Mouse (Mus musculus): ENCODE measurements around the gene Cd300lg. TPM values are rescaled to one million over a fixed set of nuclear protein-coding genes. Genes with fewer than 3 reads are reported as not detected.

The Cd300lg gene
- 10 to 100 TPM; 32.8 to 33.4 TPM for total RNA-seq (2023)

GRCm38 (mm10) chr11:102041350-102041949, at the start of gene Cd300lg:
TSS of gene Cd300lg (plus strand) at chr11:102041509.

GRCm38 (mm10) chr11:102028087-102028816, 13.1 kb upstream of the Cd300lg start, which contains the start of gene Mpp3:
TSS of gene Mpp3 (minus strand) at chr11:102028461.

DNA sequence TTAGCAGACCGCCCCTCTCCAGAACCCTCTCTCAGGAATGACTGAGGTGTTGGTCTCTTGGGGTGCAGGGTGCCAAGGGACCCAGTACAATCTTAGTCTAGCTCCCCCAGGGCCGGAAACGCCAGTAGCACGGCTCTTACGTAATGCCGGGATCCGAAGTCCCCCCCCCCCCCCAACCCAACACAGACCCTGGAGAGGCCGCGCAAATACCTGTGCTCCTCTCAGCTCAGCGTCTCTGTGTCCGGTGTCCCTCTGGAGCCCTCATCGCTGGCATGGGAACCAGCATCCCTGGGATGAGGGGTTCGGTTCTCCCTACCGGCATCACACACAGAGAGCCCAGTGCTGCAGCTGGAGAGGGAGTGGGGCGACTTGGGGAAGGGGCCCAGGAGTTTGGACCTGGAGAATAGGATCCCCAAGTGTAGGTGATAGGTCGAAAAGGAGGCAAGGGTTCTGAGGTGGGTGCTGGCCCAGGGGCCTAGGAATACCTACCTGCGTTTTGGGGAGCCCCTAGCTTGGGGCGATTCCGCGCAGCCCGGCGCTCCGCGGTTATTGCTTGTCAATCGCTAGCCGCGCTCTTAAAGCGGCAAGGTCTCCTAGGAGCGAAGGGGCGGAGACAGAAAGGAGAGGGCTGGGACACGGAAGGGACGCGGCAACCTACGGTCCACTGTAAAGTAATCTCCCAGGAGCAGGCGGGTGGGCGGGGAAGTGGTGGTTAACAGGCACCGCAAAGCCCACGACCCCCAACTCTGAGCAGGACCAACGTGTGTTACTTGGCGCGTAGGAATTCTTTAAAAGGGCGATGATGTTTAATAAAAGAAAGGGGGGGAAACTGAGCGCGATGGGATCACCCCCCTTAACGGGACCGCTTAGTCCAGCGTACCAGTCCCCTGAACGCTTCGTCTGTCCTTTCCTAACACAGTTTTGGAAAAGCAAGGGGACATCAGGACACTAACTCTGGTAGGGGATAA, 46.9 kb downstream of the Cd300lg start, which contains the start of gene Mpp2:
Gene Mpp2 (minus strand): TSS at position 585 of the 968 bp plus-strand sequence.

DNA sequence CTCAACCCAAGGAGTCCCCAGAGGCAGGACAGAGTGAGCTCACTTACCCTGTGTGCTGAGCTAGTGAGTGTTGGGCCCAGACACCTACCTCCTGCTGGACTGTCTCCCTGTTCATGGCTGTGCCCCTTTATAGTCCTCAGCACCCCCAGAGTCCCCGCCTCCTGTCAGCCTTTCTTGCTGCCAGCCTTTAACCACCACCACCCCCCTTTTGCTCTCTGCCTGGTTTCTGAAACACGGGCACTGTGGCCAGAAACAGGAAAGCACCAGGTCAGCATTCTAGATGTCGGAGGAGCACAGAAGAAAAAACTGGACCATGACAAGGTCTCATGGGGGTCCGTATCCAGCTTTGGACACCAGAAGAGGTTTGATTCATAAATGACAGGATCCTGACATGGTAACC, 59.9 kb downstream of the Cd300lg start, which contains the start of gene Ppy:
Gene Ppy (minus strand): TSS at position 101 of the 400 bp plus-strand sequence.

Other genes with a start within 250 kb of the Cd300lg start
- under 1 TPM; 0.21 to 0.55 TPM for gene Meox1, start 147.1 kb upstream of the Cd300lg start, total RNA-seq (2023)
- gene Sost, start 74.5 kb upstream of the Cd300lg start, total RNA-seq (2023) = not detected
- not detected for gene Cfap97d1, start 57.2 kb upstream of the Cd300lg start, total RNA-seq (2023)
- gene Dusp3, start 54.5 kb upstream of the Cd300lg start, total RNA-seq (2023) = 100 to 1,000 TPM; 133 to 134 TPM
- gene Mpp3, start 13.0 kb upstream of the Cd300lg start, total RNA-seq (2023) = not detected
- not detected for gene Mpp2, start 47.0 kb downstream of the Cd300lg start, total RNA-seq (2023)
- gene Ppy, start 59.8 kb downstream of the Cd300lg start, total RNA-seq (2023) = not detected
- not detected for gene Pyy, start 66.3 kb downstream of the Cd300lg start, total RNA-seq (2023)
- not detected for gene Nags, start 104.0 kb downstream of the Cd300lg start, total RNA-seq (2023)
- 10 to 100 TPM in 1 of 2 experiments, 1 to 10 TPM in 1; 8.6 to 11.6 TPM for gene Tmem101, start 114.9 kb downstream of the Cd300lg start, total RNA-seq (2023)
- 10 to 100 TPM; 46.7 to 51.0 TPM for gene Lsm12, start 143.8 kb downstream of the Cd300lg start, total RNA-seq (2023)
- gene G6pc3, start 148.1 kb downstream of the Cd300lg start, total RNA-seq (2023) = 10 to 100 TPM; 29.8 to 33.5 TPM
- gene Hdac5, start 188.7 kb downstream of the Cd300lg start, total RNA-seq (2023) = 100 to 1,000 TPM; 181 to 190 TPM
- under 1 TPM; 0.21 to 0.47 TPM for gene BC030867, start 207.4 kb downstream of the Cd300lg start, total RNA-seq (2023)
- gene Asb16, start 227.2 kb downstream of the Cd300lg start, total RNA-seq (2023) = not detected
- 10 to 100 TPM; 41.5 to 47.0 TPM for gene Tmub2, start 243.4 kb downstream of the Cd300lg start, total RNA-seq (2023)